Mouse (Mus musculus) granulocyte monocyte progenitor cell, adult 5-6 weeks (primary cell): ENCODE measurements at regions not wholly inside any gene's neighbourhood (a gene's known extent, or its start where the extent isn't known, plus 50 kb on each side); places are given as distances from the start of the nearest gene placed in this dataset.

Experiments
- ATAC-seq: replicated peaks from 2 replicates; pipeline ENCODE4 v1.8.0; 2016; ENCODE audit warnings: mild to moderate bottlenecking, moderate TSS enrichment, inconsistent platforms; ENCODE audit not compliant: poor library complexity, severe bottlenecking

- ATAC-seq = no peak
These were observed 293.6 kb downstream of the Dhx35 start for GRCm38 (mm10) chr2:159088196-159088595.

- ATAC-seq = no peak
These were observed 302.1 kb downstream of the Dhx35 start for GRCm38 (mm10) chr2:159096667-159097066.

GRCm38 (mm10) chr2:159134042-159134441 lies 339.4 kb downstream of the Dhx35 start:
- ATAC-seq = no peak

GRCm38 (mm10) chr2:159138603-159139002 lies 344.0 kb downstream of the Dhx35 start:
- ATAC-seq = no peak

- no peak for ATAC-seq
These were observed 351.4 kb downstream of the Dhx35 start for GRCm38 (mm10) chr2:159145980-159146379.

- peak; percentile 75 for ATAC-seq
These were observed 369.4 kb downstream of the Dhx35 start for GRCm38 (mm10) chr2:159163985-159164384.

GRCm38 (mm10) chr2:159168553-159169064 lies 374.0 kb downstream of the Dhx35 start:
- ATAC-seq = no peak

GRCm38 (mm10) chr2:159196156-159196555 lies 401.5 kb downstream of the Dhx35 start:
- ATAC-seq = no peak

- ATAC-seq = no peak
These were observed 437.7 kb downstream of the Dhx35 start for GRCm38 (mm10) chr2:159232266-159232665.

- no peak for ATAC-seq
These were observed 440.4 kb downstream of the Dhx35 start for GRCm38 (mm10) chr2:159235000-159235399.

GRCm38 (mm10) chr2:159250065-159250464 lies 455.5 kb downstream of the Dhx35 start:
- ATAC-seq = no peak

GRCm38 (mm10) chr2:159250993-159251665 lies 456.5 kb downstream of the Dhx35 start:
- ATAC-seq = no peak

GRCm38 (mm10) chr2:159270221-159271080 lies 475.8 kb downstream of the Dhx35 start:
- ATAC-seq = no peak

GRCm38 (mm10) chr2:159278896-159279295 lies 484.3 kb downstream of the Dhx35 start:
- no peak for ATAC-seq

- ATAC-seq = no peak
These were observed 487.1 kb downstream of the Dhx35 start for GRCm38 (mm10) chr2:159281558-159282320.

- ATAC-seq = no peak
These were observed 489.5 kb downstream of the Dhx35 start for GRCm38 (mm10) chr2:159284100-159284499.

- no peak for ATAC-seq
These were observed 490.1 kb downstream of the Dhx35 start for GRCm38 (mm10) chr2:159284525-159285189.

- no peak for ATAC-seq
These were observed 493.5 kb downstream of the Dhx35 start for GRCm38 (mm10) chr2:159287996-159288563.

GRCm38 (mm10) chr2:159290081-159290480 lies 495.5 kb downstream of the Dhx35 start:
- ATAC-seq = no peak

- ATAC-seq = no peak
These were observed 512.4 kb downstream of the Dhx35 start for GRCm38 (mm10) chr2:159307001-159307400.
